Mouse (Mus musculus): ENCODE results near the gene Hist1h2af. TPM values are rescaled to one million over a fixed set of nuclear protein-coding genes. Genes with fewer than 3 reads are reported as not detected.
A peak's percentile ranks its signal among the peaks of the same experiment; 100 is the strongest.
"Not testable (repeated sequence)": the region's sequence is repeated elsewhere in the genome, so short reads cannot be mapped to it uniquely, and the experiment has no call there.

Hist1h2af gene
- total RNA-seq, 2 experiments from 2014 or later: 2.0 TPM; not detected in 1

GRCm38 (mm10) chr13:23530181-23530900 is 3.4 kb upstream of the Hist1h2af start:
- peak; percentile 59 for DNase-seq
- Histone ChIP-seq H3K27ac (peak overlapping the region; percentile 95), H3K4me3 (peak overlapping the region; percentile 91)
- intact Hi-C loops (cut with DNase I): loop anchor here (5.0 kb wide), 2 partner anchors 52 to 1818 kb away; partner anchors contain the start of gene Hist1h4d
- no peak for TF ChIP-seq CTCF (IDR thresholded peaks at IDR 0.05)

- DNase-seq: peak; percentile 92
- intact Hi-C loops (cut with DNase I): loop anchor here (5.0 kb wide), 2 partner anchors 51 to 1819 kb away; partner anchors contain the start of gene Hist1h4d
- H3K27ac ChIP-seq: peak within 1 kb of the TSS; percentile 95
- peak within 1 kb of the TSS; percentile 91 for H3K4me3 ChIP-seq
- TF ChIP-seq CTCF (IDR thresholded peaks at IDR 0.05): no peak
These were observed 2.5 kb upstream of the Hist1h2af start, which contains the start of gene Hist1h4h for GRCm38 (mm10) chr13:23530901-23531875. Hist1h4h (plus strand) TSS chr13:23531050.

- TF ChIP-seq CTCF (IDR thresholded peaks at IDR 0.05): no peak
- no peak for DNase-seq
- peak overlapping the region; percentile 91 for H3K4me3 ChIP-seq
- intact Hi-C loops (cut with DNase I): loop anchor here (5.0 kb wide), 2 partner anchors 50 to 1820 kb away; partner anchors contain the start of gene Hist1h4d
- H3K27ac ChIP-seq: peak overlapping the region; percentile 95; the same call in 1 of the 2 replicates
These were observed 1.2 kb upstream of the Hist1h2af start for GRCm38 (mm10) chr13:23532262-23533075.

- Histone ChIP-seq H3K27ac (peak overlapping the region; percentile 28), H3K4me3 (peak overlapping the region; percentile 70)
- intact Hi-C loops (cut with DNase I): loop anchor here (5.0 kb wide), 2 partner anchors 48 to 1822 kb away; partner anchors contain the start of gene Hist1h4d
- no peak for TF ChIP-seq CTCF (IDR thresholded peaks at IDR 0.05)
- no peak for DNase-seq
These were observed 844 bp downstream of the Hist1h2af start for GRCm38 (mm10) chr13:23534368-23535131.

GRCm38 (mm10) chr13:23535137-23536075 is 1.7 kb downstream of the Hist1h2af start, which contains the start of gene Hist1h3g:
Hist1h3g (plus strand) TSS chr13:23535422.
- H3K27ac ChIP-seq: peak within 1 kb of the TSS; percentile 28
- intact Hi-C loops (cut with DNase I): not testable (repeated sequence)
- DNase-seq: peak; percentile 83
- H3K4me3 ChIP-seq: peak within 1 kb of the TSS; percentile 70

GRCm38 (mm10) chr13:23536076-23536822 is 2.5 kb downstream of the Hist1h2af start:
- intact Hi-C loops (cut with DNase I): no loop called here
- no peak overlapping the region for H3K4me3 ChIP-seq
- no peak for DNase-seq
- no peak overlapping the region for H3K27ac ChIP-seq
- TF ChIP-seq CTCF (IDR thresholded peaks at IDR 0.05): no peak

- intact Hi-C loops (cut with DNase I): no loop called here
- Histone ChIP-seq H3K4me3 (no peak overlapping the region), H3K27ac (no peak overlapping the region)
- TF ChIP-seq CTCF (IDR thresholded peaks at IDR 0.05): no peak
- DNase-seq: no peak
These were observed 3.5 kb downstream of the Hist1h2af start for GRCm38 (mm10) chr13:23537006-23537710.

- no peak for DNase-seq
- H3K4me3 ChIP-seq: no peak overlapping the region
- H3K27ac ChIP-seq: no peak overlapping the region
- intact Hi-C loops (cut with DNase I): no loop called here
- no peak for TF ChIP-seq CTCF (IDR thresholded peaks at IDR 0.05)
These were observed 4.5 kb downstream of the Hist1h2af start for GRCm38 (mm10) chr13:23538249-23538648.

GRCm38 (mm10) chr13:23539821-23540220 is 6.1 kb downstream of the Hist1h2af start:
- intact Hi-C loops (cut with DNase I); H3K27ac ChIP-seq; DNase-seq; H3K4me3 ChIP-seq: not testable (repeated sequence)
